Mouse (Mus musculus) kidney, adult 18-20 months (tissue): Measurements from ENCODE around the gene 1700013H16Rik.
A peak's percentile ranks its signal among the peaks of the same experiment; 100 is the strongest.
"Not testable (repeated sequence)": the region's sequence is repeated elsewhere in the genome, so short reads cannot be mapped to it uniquely, and the experiment has no call there.

Experiments used
- DNase-seq: peaks from one replicate; pipeline ENCODE4 v3.0.0; 2021

The 1700013H16Rik gene

DNA sequence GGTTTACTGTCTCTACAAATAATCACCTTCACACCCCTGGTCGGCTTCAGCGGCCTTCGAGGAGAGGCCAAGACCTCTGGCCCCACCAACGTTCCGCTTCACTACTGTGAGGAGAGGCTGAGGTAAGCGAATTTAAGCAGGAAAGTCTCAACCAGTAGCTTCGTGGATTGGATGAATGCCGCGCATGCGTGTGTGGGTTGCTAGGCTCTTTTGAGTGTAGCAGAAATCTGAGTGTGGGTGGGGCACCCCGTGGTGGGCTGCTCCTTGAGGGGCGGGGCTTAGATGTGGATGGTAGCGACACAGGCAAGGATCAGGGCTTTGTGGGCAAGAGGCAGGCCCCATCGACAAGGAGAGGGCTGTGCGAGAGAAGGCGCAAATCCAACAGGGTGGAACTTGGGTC lies at the start of gene 1700013H16Rik:
TSS of gene 1700013H16Rik (minus strand) at position 96 of the 400 bp plus-strand sequence.
- DNase-seq, result no peak

DNA sequence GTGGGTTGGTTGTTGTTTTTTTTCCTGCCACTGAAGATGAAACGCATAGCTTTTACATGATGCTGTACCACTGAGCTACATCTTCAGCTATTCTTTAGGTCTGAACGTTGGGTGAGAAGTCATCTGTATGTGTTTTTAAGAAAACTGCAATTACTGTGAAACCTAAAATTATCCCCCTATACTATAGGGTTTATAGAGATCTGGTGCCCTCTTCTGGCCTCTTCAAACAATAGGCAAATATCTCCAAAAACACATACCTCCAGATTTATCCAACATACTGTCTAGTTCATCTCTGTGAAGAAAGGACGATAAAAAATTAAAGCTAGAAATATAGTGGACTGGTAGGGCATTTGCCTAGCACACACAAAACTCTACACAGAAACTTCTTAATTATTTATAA lies 41.4 kb upstream of the 1700013H16Rik start:
- no peak for DNase-seq

DNA sequence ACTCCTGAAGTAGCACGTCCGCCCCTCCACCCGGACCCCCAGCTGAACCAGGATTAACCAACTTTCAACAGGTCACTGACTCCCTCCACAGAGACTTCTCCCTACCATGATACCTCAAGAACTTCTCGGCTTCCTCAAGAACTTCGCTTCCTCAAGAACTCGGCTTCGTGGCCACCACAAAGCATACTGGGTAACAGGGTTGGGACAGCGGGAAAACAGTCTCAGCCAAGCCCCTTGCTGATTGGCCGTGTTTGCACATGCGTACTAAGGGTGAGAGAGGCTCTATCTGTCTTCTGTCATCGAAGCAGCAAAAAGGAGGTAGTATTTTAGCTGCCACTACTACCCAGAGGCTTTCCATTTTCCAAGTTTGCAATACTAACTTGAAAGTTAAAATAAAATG lies 39.9 kb upstream of the 1700013H16Rik start, which contains the start of gene Xlr:
TSS of gene Xlr (minus strand) at position 188 of the 400 bp plus-strand sequence.
- not testable (repeated sequence) for DNase-seq

DNA sequence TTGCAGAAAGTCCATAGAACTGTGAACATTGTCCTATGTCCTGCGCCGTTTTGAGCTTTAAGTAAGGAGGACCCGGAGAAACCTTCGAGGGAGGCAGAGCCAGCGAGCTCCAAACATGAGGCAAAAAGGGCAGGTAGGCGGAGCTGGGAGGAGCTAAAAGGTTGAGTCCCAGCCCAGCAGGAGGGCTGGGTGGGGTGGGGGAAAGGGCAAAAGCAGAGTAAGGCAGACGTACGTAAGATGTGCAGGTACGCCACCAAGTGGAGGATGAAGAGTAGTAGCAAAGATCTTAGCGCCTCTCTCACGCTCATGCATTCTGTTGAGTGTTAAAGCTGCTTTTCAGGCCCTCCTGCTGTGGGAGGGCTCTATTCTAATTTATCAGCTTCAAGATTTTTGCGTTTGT lies 18.6 kb upstream of the 1700013H16Rik start, which contains the start of gene Zfp36l3:
TSS of gene Zfp36l3 (minus strand) at position 119 of the 400 bp plus-strand sequence.
- DNase-seq, result no peak

DNA sequence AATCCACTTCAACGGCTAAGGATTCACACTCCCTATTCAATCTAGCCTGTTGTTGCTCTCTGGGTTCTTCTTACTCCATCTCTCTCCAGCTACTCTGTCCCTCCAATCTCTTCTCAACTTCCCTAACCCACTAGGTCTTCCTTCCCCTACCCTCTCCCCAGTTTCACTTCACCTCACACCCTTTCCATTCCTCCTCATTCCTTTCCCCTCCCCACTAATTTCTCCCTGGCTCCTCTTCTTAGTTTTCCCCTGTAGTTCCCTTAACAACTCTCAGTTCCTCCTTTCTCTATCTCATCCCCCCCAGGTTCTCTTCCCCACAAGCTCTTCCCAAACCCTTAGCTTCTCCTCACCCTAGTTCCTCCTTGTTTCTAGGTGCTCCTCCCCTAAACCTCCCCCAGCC lies 4.8 kb downstream of the 1700013H16Rik start:
- no peak for DNase-seq

DNA sequence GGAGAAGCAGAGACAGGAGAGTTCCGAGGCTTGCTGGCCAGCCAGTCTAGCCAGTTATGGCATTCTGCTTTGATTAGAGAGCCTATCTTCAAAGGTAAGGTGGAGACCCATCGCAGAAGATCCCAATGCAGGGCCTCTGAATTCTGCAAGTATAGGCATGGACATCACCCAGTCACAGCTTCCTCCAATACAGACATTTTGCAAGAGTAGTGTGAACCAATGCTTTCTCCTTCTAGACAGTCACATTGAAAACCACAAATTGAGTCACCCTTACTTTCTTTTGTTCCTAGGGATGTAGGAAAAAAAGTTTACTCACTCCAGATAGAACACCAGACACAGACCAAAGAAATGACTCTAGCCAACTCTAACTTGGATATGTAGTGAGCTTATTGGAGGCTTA lies 28.7 kb downstream of the 1700013H16Rik start:
- DNase-seq, result no peak

DNA sequence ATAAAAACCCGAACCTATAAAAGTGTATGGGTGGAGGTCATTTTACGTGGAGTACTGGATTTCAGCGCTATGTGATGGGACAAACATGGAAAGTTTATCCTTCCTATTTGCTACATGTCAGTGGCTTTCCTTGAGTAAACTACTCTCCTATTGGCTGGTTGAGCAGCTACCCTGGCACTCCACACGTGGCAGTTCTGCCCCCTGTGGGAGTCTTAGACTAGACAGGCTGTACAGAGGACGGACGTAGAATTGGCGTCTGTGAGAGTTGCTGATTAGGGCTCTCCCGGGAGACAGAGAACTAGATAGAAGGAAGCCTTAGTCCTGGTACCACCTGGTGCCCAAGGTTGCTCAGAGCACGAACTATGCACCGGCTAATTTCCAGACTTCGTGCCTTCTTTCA lies 33.0 kb downstream of the 1700013H16Rik start, which contains the start of gene 4930502E18Rik:
TSS of gene 4930502E18Rik (plus strand) at position 231 of the 400 bp plus-strand sequence.
- no peak for DNase-seq

DNA sequence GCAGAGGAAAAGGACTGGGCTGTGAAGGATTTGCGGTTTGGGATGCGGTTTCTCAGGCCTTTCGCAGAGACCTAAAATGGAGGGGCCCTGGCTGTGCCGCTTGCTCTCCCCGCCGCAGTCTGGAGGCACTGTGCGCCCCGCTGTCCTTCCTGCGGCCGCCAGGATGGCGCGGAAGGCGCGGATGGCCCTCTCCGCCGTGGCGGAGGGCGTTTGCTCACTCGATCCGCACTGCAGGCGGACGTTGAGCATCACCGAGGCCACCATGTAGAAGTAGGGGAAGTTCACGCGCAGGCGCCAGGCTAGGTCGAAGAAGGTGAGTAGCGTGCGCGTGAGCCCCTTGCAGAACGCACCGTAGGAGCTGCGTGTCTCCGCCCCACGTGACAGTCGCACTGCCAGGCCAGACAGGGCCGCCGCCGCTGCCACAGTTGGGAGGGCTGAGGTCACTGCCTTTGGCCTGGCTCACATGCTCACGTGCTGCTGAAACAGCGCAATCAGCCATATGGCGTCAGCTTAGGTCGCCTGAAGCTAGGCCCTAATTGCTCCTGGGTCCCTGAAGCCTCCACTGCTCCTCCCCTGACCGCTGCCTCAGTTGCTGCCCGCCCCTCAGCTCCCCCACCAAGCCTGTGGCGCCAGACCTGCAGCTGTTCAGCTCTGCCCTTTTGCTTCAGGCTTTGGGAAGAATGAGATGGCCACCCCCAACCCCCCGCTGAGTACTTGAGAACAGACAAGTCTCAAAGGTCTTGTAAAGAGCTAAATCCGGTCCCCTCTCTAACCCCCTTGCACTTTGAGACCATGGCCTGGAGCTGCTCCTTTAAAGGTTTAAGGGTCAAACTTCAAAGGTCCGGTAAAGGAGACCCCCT lies 41.1 kb downstream of the 1700013H16Rik start:
- DNase-seq, result peak; percentile 22

DNA sequence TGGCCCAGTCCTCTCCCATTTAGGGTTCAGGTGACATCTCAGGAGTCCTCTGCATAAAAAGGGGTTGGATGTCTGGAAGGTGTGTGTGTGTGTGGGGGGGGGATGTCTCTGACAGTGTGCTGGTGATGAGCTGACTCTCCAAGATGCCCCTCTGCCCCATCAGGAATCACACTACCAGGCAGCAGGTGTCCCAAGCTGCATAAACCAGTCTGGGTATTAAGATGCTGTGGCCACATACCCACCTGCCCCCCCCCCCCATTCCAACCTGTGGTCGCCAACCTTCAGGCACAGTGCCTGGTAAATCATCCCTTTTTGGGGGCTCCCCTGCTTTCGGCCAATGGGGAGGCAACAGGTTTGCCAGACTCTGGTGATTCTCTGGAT lies 41.7 kb downstream of the 1700013H16Rik start:
- no peak for DNase-seq

DNA sequence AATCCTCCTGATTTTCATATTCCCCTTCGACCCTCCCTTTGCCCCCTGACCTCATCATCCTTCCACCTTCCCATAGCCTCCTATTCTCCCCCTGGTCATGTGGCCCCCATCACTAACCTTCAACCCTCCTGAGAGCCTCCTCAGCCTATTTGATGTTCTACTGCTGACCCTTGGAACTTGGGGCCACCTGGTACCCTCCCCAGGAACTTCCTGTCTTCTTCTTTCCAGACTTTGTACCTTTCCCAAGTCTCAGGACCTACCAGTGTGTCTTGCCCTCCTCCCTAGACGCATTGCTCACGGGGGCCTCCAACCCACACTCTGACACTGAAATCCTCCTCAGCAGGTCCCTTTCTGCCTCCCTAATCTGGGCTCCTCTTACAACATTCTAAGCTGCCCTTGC lies 55.0 kb downstream of the 1700013H16Rik start:
- no peak for DNase-seq

DNA sequence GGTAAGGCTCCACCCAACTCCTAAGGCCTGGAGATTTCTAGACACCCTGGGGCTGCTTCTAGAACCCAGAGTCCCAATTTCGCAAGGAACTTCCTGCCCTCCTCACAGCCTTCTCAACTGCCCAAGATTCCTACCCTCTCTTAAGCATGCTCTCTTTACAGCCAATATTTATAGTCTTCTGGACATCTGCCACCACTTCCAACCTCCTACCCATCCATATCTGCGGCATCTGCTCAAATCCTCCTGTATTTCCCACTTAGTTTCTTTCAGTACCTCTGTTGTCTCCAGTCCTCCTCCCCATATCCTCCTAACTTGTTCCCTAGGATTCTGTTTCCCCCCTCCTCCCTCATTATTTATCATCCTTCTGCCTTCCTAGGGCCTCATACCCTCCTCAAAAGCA lies 58.4 kb downstream of the 1700013H16Rik start:
- no peak for DNase-seq

DNA sequence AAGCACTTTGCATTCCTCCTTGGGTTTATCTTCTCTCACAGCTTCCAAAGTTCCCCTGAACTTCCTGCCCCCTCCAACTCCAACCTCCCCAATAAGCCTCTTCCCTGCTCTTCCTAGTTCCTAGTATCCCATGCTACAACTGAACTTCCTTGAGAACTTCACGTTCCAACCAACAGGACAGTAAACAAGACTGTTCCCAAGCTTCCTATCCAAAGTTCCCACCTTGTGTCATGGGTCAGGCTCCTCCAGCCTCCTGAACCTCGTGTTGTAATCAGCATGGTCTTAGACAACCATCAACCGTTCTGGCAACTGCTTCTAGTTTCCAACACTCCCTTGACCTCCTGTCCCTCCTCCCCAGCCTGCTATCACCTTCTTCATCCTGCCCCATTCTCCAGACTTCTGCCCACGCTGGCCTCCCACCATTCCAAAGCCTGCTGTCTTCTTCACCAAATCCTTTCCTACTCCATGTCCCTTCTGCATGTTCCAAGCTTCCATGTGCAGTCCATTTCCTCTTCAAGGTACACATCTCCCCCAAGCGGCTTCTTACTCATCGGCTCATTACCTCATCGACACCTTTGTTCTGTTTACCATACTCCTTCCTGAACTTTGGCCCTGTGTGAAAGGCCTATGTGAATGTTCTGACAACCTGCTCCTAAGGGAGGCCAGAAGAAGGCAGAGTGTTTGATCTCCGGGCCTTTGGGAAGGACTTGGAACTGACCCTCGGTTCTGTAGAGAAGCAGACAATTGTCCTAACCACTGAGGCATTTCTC lies 63.4 kb downstream of the 1700013H16Rik start:
- DNase-seq, result no peak

DNA sequence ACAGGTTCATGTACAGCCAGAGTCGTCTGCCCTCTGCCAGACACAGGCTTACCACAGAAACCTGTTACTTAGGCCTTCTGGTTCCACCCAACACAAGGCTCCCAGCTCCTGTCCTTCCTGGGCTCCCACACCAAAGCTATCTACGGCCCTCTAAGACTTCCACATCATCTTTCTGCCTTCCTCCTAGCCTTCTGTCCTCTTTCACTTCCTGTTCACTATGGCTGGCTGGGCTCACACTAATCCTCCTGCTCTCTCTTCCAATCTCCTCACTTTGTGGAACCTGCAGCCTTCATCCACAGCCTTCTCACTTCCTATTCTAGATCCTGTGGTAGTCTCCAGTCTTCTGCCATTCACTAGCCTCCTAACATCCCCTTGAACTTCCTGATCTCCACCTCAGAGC lies 64.5 kb downstream of the 1700013H16Rik start:
- no peak for DNase-seq
